Mouse (Mus musculus) 3134 (cell line): ENCODE results near the gene Hid1.
A peak's percentile ranks its signal among the peaks of the same experiment; 100 is the strongest.

Experiments used
- DNase-seq: peaks from one replicate; pipeline ENCODE4 v3.0.0-alpha.2; 2011; ENCODE audit warnings: low spot score; ENCODE audit not compliant: insufficient read length; ENCODE audit errors: extremely low read depth

Gene Hid1

DNA sequence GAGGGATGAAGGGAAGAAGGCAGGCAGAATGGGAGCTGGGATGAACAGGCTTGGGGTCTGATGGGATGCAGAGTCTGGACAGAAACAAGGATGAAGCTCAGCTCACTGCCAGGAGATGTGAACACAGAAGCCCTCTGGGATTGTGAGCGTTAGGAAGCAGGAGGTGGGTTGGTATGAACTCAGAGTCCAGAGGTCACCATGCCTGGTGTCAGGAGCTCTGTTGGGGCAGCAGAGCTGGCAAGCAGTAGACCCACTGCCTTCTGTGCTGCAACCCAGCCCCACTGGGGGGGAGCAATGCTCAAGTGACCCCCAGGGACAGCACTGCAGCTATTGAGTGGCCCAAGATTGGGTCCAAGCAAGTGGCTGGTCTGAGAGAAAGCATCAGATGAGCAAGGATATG lies 29.7 kb downstream of the Hid1 start:
- no peak for DNase-seq

DNA sequence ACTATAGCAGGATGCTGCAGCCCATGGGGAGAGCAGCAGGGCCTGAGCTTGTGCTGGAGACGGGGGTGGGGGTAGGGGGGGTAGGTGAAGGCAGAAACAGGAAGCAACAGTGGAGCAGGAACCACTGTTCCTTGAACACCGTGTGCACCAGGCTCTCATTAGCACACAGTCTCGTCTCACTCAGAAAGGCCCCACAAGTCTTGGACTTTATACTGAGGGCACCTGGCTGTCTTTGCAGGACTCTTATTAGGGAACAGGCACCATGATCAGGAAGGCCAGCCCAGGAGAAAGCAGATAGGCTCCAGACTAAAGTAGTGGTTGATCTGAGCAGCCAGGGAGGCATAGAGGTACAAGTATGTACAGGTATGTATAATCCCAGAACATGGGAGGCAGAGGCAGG lies 30.2 kb downstream of the Hid1 start:
- DNase-seq: no peak

DNA sequence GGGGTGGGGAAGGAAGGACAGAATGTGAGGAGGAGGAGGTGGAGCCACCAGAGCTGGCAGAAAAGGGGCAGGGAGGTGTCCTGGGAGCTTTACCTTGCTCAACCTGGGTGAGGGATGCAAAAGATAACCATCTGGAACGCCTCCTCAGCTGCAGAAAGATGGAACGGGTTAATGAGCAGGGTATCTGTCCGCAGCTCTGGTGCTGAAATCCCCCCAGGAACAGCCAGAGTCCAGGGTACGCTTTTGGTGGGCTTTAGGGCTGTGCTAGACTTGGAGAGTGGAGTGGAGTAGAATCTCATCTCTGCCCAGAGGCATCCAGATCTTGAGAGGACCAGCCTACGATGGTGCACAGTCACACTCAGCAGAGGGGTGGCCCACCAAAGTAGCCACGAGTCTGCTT lies 31.4 kb downstream of the Hid1 start:
- no peak for DNase-seq

DNA sequence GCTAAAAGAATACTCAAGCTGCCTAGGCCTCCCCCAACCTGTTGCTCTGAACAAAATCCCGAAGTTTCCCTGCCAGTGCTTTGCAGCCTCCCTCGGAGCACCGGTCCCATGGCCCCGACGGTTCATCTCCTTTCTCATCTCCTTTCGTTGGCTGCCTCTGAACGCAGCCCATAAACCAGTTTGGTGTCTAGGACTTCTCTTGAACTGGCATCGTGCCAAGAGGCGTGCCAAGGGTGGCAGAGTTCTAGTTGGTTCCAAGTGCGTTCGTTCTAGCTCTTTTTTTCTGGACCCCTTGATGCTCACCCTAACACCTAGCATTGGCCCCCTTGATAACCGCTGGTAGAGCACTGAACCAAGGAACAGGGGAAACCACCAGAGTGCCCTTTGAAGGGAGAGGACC lies 32.3 kb downstream of the Hid1 start:
- no peak for DNase-seq

DNA sequence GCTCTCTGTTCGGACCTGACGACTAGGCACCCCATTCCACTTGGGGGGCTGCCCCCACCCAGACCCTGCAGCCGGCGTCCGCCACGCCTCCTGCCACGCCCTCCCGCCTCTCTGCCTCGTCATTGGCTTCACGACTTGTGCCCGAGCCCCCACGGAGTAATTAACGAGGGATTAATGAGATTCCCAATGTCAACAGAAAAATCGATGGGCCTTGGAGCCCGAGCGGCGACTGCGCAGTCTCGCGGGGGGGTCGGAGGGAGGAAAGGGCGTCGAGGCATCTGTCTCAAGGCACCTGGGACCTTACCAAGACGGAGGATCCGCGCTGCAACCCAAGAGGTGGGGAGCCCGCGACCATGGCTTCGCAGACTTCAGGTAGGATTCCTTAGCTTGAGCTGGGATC lies 33.0 kb downstream of the Hid1 start, which contains the start of gene Otop3:
Gene Otop3 (plus strand): TSS at position 201 of the 400 bp plus-strand sequence.
- no peak for DNase-seq

DNA sequence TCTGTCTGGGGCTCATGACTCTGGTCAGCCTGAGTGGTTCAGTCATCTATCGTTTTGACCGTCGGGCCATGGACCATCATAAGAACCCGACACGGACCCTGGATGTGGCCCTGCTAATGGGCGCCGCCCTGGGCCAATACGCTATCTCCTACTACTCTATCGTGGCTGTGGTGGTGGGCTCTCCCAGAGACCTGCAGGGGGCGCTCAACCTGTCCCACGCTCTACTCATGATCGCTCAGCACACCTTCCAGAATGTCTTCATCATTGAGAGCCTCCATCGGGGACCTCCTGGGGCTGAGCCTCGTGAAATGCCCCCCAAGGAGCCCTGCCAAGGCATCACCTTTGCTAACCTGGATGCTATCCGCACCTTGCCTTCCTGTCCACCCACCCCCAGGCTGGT lies 38.2 kb downstream of the Hid1 start:
- DNase-seq: no peak

DNA sequence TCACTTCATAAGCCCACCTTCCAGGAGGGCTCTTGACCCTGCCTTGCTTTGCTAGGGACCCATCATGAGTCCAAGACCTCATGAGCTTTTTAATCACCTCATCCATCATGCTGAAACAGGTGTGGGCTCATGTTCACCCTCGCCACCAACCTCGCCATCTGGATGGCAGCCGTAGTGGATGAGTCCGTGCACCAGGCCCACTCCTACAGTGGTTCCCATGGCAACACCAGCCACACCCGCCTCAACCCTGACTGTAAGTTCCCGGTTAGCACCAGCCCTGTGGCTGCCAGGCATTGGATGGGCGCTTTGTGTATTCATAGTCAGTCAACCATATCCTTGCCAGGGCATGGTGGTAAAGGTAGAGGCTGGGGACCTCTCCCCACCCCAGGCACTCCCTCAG lies 40.8 kb downstream of the Hid1 start:
- DNase-seq: no peak

DNA sequence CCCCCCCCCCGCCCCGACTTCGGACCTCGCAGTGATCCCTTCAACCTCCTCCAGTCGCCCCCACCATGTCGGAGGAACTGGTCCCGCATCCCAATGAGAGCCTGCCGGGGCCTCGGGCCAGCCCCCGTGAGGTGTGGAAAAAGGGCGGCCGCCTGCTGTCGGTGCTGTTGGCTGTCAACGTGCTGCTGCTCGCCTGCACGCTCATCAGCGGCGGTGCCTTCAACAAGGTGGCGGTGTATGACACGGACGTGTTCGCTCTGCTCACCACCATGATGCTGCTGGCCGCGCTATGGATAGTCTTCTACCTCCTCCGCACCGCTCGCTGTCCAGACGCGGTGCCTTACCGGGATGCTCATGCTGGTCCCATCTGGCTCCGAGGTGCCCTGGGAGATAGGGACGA lies 44.2 kb downstream of the Hid1 start:
- no peak for DNase-seq

DNA sequence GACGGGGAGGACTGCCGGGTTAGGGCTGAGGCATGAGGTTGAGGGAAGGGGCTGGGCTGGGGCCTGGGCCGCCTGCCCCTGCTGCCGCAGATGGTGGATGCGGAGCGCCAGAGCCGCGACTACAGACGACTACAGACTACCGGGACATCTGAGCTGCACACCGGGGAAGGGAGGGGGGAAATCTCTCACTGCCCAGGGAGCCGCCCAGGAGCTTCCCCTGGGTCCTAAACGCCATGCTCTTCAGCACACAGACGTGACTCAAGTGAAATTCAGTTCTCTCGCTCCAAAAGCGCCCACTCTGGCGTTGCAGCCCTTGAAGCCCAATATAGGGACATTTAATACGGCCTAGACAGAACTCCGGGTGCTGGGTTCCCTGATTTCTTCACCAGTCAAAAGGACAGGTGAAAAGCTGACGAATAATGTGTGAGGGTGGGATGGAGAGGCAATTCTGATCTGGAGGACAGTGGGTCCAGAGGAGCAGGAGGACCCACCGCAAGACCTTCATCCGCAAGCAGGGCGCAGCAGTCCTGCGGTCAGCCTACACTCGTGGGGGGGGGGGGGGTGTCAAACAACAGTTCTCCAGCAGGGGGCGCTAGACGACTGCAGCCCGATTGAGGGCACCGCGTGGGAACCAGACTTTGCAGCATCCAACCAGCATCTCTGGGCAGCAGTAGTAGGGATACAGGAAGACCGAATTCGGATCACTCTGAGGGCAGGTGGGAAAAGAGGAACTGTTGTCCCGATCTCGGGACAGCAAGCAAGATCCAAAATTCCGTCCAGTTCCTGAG lies 45.5 kb downstream of the Hid1 start, which contains the start of gene Ush1g:
Gene Ush1g (minus strand): TSS at position 136 of the 788 bp plus-strand sequence.
- DNase-seq: peak; percentile 51

DNA sequence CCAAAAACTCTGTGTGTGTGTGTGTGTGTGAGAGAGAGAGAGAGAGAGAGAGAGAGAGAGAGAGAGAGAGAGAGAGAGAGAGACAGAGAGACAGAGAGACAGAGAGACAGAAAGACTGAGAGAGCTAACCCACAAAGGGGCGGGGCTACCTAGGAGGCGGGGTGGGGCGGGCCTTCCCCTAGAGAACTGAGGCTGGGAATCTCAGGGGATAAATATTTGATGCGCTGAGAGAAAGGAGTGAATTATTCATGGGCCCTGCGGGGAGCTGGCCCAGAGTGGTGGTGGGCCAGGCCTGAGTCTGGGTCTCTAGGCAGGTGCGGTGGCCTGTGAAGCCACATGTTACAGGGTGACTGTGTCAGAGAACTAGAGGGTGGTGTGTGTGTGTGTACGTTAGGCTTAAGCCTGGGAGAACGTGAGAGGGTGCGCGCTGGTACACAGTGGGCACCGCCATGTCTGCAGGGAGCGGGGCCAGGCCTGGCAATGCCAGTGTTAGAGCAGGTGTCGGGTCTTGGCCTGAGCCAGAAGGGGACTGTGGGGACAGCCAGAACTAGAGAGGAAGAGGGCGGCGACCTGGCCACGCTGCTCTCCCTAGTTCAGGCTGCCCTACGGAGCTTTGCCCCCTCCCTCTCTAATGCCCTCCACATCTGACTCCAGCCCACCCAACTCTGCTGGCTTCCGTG lies 47.7 kb downstream of the Hid1 start:
- no peak for DNase-seq

DNA sequence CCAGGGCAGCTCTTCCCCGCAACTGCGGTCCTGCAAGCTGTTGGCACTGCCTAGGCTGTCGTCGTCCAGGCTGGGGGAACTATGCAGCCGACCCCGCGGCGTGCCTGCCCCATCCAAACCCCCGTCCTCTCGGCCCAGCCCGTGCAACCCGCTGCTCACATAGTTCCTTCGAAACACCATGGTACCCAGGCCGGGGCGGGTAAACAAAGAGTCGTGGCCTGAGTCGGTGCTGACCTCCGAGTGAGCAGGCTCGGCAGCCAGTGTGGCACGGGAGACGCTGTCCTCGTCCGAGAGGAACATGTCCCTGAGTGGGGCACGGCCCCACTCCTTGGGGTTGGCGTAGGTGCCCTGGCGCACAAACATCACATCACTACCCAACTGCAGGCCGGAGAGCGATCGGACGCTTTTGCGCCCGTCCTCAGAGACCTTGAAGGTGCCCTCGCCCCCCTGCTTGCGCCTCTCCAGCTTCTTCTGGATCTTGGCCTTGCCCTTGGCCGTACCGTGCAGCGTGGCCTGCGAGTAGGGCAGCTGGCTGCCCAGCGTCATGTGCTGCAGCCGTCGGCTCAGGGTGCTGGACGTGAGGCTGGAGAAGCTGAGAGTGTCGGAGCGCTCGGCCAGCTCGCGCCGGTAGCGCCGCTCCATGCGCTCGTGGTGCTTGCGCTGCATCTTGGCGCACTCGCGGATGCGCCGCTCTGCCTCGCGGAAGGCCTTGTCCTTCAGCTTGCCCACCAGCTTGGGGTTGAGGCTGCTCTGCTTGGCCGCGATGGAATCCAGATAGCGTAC lies 49.1 kb downstream of the Hid1 start:
- no peak for DNase-seq

DNA sequence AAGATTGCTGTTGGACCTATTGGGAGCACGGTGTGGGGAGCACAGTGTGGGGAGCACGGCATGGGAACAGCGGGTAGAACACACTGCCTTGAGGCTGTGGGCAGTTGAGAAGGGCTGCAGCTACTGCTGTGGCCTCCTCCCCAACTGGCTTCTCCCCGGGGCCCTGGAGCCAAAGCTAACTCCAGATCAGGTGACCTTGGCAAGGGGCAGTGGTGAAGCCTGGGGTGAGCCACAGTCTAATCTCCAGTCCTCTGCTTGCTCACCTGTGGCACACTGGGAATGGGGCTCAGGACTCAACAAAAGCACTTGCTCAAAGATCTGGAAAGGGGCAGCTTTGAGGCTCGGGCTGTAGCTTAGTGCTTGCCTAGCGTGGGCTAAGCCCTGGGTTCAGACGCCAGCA lies 50.4 kb downstream of the Hid1 start:
- no peak for DNase-seq

DNA sequence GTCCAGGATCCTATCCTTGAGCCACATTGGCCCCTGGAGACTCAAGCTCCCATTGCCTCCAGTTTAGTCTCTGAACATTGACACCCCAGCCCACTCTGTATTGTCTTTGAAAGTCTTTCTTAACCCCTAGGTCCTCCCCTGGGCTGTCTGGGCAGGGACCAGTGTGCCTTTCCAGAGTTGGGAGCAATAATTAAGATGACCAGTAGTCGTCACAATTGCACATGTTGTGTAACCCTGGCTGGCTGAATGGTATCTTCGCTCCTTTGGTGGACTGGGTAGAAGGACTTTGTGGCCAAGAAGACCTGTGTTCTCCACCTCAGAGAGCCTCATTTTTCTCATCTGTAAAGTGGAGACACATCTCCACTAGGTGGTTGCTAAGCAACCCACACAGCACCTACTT lies 53.3 kb downstream of the Hid1 start:
- DNase-seq: no peak

DNA sequence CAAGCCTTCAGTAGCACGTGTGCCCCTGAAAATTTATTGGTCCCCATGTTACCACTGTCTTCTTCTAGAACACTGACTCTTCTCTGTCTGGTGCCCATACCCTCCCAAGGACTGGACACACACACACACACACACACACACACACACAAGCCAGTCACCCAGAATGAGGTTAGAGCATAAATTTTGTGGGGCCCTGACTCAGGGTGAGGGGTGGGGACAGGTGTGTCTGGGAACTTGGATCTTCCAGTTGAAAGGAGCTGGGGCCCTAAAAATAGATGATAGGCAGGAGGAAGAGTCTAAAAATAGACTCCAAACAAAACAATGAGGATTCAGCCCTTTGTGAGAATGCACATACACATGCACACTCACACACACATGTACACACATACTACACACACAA lies 58.8 kb downstream of the Hid1 start:
- DNase-seq: no peak

DNA sequence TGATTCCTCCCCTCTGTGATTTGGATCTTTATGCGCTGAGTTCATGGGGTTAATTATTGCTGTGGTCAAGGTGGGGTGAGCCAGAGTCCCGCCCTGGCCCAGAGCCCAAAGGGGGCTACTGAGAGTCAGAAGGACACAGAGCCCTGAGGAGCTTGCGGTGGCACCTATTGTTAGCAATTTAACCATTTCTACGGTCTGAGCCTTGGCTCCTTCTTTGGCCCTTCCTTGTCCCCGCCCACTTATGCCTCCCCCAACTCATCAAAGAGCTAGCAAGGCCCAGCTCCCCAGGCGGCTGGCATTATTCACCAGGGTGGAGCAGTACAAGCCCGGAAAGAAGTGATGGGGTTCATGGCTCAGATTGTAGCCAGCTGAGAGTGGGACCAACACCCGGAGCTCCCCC lies 60.7 kb downstream of the Hid1 start, which contains the start of gene Otop2:
Gene Otop2 (plus strand): TSS at position 301 of the 400 bp plus-strand sequence.
- DNase-seq: no peak

DNA sequence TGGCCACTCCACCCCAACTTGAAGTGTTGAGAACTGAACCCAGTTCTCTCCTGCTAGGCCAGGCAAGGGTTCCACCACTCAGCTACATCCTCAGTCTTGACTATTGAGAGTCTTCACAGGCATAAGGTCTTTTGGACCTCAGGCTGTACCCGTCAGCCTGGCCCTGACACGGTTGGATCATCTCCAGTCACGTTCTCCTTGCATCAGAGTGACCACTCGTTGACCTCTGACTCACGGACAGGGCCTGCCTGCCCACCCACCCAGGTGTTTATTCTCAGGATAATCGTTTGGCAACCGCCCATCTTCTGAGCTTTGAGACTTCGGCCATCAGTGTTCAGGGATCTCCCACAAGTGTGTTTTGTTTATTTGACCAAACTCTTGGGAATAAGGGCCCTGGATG lies 64.4 kb downstream of the Hid1 start:
- DNase-seq: no peak

DNA sequence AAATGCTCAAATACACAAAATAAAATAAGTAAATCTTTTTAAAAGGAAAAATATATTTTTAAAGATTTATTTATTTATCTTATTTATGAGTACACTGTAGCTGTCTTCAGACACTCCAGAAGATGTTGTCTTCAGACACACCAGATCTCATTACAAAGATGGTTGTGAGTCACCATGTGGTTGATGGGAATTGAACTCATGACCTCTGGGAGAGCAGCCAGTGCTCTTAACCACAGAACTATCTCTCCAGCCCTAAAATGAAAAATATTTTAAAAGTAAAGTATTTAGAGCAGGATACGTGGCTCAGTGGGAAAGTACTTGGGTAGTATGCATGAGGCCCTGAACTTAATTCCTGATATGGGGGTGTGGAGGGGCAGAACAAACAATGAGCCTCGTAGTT lies 66.2 kb downstream of the Hid1 start:
- peak; percentile 61 for DNase-seq

DNA sequence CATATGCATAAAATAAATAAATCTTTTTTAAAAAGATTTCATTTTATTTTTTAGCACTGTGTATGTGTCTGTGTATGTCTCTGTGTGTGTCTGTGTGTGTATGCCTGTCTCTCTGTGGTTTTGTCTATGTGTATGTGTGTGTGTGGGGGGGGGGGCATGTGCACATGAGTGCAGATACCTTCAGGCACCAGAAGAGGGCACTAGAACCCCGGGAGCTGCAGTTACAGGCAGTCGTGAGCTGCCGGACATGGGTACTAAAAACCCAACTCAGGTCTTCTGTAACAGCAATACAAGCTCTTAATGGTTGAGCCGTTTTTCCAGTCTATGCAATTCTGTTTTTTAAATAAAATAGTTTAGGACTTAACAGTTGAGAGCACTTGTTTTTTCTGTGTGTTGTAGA lies 66.8 kb downstream of the Hid1 start:
- no peak for DNase-seq

DNA sequence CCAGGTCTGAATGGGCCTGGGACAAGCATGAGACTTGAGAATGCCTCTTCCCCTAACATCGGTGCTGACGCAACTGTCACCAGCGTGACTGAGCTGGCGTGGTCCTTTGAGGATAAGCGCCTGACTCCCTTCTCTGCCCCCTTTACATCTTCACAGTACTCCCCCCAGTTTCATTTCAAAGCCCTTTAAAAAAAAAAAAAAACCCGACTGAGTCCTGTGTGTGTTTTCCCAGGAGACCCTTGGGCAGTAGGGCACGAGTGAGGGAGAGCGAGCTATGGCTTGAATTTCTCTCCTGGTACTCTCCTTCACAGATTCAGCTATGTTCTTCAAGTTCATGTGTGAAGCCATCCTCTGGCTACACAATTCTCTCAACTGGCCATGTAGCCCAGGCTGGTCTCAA lies 69.4 kb downstream of the Hid1 start:
- DNase-seq: no peak
